Mouse (Mus musculus) CH12.LX (cell line): ENCODE results near the gene Tox2.

Source experiments
- CTCF ChIP-seq, 2 experiments: IDR thresholded peaks in 1 of 2; conservative IDR thresholded peaks in 1 of 2; 2 replicates each; pipeline ENCODE4 v1.5.1; 2011 to 2012; ENCODE audit warnings: low read depth in 2 of 2, low read length in 2 of 2, improper control_type of control experiment in 1 of 2, inconsistent platforms in 1 of 2, mild to moderate bottlenecking in 1 of 2, moderate library complexity in 1 of 2
- MAX ChIP-seq: IDR thresholded peaks from 2 replicates; pipeline ENCODE4 v1.6.1; 2011; ENCODE audit warnings: low read length, improper control_type of control experiment

GRCm38 (mm10) chr2:163252645-163253044 is 49.7 kb downstream of the Tox2 start:
- peak; percentile 27 to 48; a peak in 3 of 4 replicates for TF ChIP-seq CTCF (conservative IDR thresholded peaks at IDR 0.05 in 1 of 2, IDR thresholded peaks at IDR 0.05 in 1 of 2; ENCODE audit: low read depth in 2 of 2, low read length in 2 of 2)
- TF ChIP-seq MAX = no peak
